Mouse (Mus musculus) cortical plate, adult 2 months (tissue): ENCODE measurements around the gene Fhit.

Experiments
- CTCF ChIP-seq: fragments of 200-500 bp; IDR thresholded peaks from 2 replicates; pipeline ENCODE4 v1.5.1; 2011; ENCODE audit warnings: mild to moderate bottlenecking, control low read depth, low read length; ENCODE audit not compliant: insufficient read depth; ENCODE audit errors: extremely low read depth
- POLR2A ChIP-seq: fragments of 200-500 bp; IDR thresholded peaks from 2 replicates; pipeline ENCODE4 v1.6.1; 2011; ENCODE audit warnings: mild to moderate bottlenecking, low read length, control low read depth; ENCODE audit not compliant: insufficient read depth; ENCODE audit errors: extremely low read depth

- TF ChIP-seq CTCF: no peak
- TF ChIP-seq POLR2A: no peak
Observed at GRCm38 (mm10) chr14:10415068-10415467, 746.8 kb downstream of the Fhit start.
